Mouse (Mus musculus) bone marrow, adult 2 months (tissue): ENCODE results near the gene Ccdc51.
"Not testable (repeated sequence)": the region's sequence is repeated elsewhere in the genome, so short reads cannot be mapped to it uniquely, and the experiment has no call there.

Experiments used
- CTCF ChIP-seq: fragments of 200-500 bp; IDR thresholded peaks from 2 replicates; pipeline ENCODE4 v1.5.1; 2011; ENCODE audit warnings: low read length, control low read depth; ENCODE audit not compliant: control insufficient read depth, insufficient read depth
- POLR2A ChIP-seq: fragments of 200-500 bp; IDR thresholded peaks from 2 replicates; pipeline ENCODE4 v1.6.1; 2011; ENCODE audit warnings: low read depth, mild to moderate bottlenecking, control low read depth, low read length, borderline replicate concordance; ENCODE audit not compliant: control insufficient read depth

- peak; percentile 35; the same call in 1 of the 2 replicates for TF ChIP-seq CTCF
- not testable (repeated sequence) for TF ChIP-seq POLR2A
Observed at GRCm38 (mm10) chr9:109140414-109140813, 58.1 kb downstream of the Ccdc51 start.
